Mouse (Mus musculus) fat pad, adult 2 months (tissue): ENCODE measurements around the gene Bcl2l11.

Source experiments
- DNase-seq: peaks from one replicate; pipeline ENCODE4 v3.0.0-alpha.2; 2011; ENCODE audit warnings: low read depth, low spot score; ENCODE audit errors: extremely low read depth

The Bcl2l11 gene

DNA sequence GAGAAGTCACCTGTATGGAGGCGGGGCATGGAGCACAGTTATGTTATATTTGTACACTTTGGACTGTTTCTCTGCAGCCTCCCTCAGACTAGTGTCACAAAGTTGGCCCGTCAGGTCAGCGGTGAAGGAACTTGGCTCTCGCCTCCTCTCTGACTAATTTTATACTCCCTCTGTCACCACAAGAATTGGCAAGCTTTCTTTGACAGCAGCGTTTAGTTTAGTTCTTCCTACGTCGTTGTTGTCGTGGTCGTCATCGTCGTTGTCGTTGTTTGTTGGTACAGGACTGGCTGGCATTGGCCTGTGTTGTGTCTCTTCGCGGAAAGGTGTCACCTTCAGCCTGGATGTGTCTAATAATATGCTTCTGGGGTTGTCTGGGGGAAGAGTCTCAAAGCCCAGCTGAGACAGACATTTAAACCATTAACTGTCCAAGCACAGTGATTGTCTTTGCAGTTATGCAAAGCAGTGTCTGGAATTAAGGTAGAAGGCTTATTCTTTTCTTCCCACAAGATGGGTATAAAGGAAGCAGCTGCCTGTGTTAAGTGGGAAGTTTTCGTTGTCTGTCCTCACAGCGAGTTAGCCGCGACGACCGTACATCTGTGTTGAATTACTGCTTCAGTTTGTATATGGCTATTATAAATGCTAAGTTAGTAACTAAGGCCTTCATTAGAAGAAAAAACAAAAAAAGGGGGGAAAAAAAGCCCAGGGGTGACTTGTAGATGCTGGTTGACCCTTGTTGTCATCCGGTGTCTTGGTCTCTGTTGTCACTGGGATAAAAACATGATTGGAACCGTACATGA, 11.8 kb downstream of the Bcl2l11 start:
- DNase-seq = no peak

DNA sequence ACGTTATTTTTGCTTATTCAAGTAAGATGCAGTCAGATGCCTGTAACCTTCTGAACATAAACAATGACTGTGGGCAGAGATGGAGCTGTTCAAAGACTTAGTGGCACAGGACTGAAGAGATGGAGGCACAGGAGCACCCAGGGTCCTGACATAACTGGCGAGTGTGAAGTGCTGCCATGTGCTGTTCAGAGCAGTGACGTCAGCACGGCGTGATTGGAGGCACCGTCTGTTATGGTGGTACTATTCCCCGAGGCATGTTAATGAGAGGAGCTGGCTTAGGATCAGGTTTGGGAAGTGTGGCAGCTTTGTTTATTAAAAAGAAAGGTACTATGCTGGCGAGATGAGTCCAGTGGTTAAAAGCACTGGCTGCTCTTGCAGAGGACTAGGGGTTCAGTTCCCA, 13.1 kb downstream of the Bcl2l11 start:
- DNase-seq = no peak

DNA sequence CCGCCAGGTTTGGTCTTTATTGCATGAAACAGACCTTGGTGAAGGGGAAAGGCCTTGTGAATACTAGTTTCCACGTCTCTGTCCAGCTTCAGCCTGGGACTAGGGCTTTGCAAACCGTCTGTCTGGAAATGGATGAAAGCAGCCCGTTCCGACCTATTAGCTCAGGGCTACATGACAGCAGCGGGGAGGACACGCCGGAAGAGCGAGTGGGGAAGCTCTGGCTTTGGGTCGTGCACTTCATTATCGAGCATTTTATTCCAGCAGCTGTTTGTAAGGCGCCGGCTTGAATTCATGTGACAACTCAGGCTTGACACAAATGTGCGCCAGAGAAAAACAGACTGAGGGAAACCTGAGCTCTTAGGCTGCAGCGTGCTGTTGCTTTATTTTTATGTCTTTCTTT, 13.9 kb downstream of the Bcl2l11 start:
- DNase-seq = no peak

DNA sequence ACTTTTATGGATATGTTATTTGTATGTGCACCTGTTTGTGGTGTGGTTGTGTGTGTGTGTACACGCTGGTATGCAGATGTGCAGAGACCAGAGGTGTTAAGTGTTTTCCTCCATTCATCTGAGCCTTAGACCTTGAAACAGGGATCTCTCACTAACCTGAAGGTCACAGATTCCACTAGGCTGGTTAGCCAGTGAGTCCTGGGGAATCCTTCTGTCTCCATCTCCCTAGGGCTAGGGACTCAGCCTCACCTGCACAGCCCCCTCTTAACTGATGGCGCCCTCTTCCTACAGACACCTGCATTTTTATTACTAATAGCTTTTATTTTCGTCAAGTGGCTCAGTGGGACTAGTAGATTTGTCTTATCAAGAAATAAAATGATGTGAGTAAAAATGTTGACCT, 14.3 kb downstream of the Bcl2l11 start:
- DNase-seq = no peak

DNA sequence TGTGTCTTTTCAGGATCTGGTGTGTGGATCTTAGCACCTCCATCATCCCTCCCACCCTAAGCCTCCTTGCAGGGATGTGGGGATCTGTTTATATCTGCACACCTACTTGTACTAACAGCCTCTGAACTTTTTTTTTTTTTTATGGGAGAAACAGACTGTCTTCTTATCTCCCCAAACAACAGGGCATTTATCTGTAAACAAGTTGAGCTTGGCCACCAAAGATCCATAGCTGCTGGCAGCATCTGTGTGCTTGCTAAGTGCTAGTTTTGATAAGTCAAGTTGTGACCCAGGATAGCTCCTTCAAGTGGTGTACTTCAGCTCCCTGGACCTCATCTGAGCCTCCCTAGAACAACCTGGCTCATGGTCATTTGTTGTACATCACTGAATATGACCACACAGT, 18.2 kb downstream of the Bcl2l11 start:
- DNase-seq = no peak

DNA sequence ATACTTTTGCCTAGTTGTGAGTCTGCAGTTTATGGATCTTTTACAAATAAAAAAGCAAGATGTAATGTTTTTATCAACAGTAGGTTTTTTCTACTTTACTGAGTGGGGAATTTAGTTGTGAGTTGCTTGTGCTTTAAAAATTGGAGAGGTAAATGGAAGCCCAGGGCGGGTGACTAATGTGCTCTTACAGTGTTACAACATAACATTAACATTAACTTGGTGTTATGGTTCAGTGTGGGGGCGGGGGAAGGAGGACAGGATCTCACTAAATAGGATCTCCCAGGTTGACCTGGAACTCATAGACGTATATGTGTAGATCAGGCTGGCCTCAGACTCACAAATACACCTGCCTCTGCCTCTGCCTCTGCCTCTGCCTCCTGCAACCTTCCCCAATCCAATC, 19.6 kb downstream of the Bcl2l11 start:
- DNase-seq = no peak

DNA sequence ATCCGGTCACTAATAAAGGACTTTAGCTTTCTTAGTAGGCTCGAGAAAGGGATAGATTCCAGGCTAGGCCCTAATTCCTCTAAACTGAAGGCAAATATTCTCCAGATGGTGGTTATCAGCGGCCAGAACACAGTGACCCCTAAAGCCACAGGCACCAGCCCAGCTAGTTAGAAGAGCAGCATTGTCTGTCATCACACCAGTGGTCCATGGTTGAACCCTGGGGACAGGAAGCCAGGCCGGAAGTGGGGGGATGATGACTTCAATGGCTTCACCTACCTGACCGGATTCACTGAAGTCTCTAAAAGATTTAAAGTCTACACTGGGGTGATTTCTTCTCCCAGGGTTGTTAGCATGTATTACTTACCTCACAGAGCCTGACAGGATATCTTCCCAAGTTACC, 23.8 kb downstream of the Bcl2l11 start:
- DNase-seq = no peak

DNA sequence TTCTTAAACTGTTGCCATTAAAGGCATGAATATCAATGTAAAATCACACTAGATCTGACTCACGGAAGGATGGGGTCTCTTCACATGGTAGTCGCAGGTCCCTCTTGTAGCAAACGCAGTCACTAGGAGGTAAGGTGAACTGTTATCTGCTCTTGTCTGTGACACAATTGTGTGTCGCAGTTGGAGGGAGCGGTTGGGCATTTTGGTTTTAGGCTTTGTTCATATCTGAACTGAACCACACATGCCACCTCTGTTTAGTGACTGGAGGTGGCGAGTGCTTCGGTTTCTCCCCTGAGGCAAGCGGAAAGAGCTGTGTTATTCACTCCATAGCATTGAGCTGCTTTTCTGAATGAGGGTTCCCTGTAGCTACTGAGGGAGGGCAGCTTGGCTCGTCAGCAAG, 26.4 kb downstream of the Bcl2l11 start:
- no peak for DNase-seq

DNA sequence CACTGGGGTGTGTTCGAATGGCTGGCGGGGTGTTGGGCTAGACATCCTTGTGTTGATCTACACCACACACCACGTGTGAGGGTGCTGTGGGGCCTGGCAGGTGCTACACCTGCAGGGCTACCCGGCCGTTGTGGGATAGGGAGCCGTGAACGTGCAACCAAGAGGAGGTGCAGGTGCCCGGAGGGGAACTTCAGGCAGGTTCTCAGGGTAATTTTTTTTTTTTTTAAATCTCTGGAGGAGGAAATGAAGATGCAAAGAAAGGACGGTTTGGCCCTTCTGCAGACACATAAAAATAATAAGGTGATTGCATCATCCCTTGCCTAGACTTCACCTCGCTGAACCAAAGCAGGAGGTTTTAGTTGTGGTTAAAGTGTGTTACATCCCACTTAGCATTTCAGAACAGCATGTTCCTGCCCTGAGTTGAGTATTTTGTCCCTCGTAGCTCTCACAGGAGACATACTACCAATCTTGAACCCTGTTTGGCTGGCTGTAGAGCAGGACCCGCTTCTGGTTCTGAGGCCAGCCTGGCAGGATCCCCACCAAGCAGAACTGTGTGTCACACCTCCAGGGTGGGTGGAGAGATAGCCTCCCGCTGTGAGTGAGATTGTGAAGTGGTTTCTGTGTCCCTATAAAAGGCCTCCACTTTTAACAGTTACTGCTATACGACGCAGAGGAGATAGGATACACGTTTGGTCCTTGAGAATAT, 27.2 kb downstream of the Bcl2l11 start:
- no peak for DNase-seq

DNA sequence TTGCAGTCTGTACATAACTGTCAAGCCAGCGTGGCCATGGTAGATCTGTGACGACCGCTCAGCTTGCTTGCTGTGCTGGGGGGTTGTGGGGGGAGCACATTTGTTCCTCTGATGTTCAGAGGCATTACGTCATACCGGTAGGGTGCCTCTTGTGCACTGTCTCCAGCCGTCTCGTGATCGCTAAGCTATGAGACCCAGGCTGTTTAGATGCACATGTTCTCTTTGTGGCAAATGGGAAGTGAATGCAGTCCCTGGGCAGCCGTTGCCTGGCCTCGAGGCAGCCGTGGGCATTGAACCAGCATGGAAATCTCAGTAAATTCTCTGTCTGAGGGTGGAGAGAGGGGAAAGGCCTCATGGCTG, 27.7 kb downstream of the Bcl2l11 start:
- DNase-seq = no peak

DNA sequence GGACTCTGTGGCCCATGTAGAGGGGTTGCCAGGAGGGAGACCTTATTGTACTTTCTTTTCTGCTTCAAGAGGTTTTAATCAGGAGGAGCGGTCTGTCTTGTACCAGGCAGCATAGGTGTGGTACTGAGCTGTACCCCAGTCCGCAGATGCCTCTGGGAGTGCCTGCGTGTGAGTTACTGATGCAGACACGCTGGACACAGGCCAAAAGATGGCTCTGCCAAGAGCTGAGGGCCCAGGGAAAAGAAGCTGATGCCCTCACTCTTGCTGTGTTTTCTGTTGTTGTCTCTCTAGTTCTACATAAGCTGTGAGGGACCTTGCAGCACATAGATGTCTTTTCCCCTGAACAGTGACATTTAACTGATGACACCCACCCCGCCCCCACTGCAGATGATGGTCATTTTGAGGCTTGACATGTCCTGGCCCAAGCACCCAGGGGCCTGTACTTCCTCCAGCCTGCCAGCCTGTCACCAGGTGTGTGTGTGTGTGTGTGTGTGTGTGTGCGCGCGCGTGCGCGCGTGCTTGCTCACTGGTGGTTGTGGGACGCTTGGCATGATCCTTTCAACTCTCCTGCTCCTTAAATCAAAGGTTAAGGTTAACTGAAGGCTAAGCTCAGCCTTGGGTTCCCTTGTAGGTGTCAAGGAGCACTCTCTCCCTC, 29.7 kb downstream of the Bcl2l11 start:
- no peak for DNase-seq

DNA sequence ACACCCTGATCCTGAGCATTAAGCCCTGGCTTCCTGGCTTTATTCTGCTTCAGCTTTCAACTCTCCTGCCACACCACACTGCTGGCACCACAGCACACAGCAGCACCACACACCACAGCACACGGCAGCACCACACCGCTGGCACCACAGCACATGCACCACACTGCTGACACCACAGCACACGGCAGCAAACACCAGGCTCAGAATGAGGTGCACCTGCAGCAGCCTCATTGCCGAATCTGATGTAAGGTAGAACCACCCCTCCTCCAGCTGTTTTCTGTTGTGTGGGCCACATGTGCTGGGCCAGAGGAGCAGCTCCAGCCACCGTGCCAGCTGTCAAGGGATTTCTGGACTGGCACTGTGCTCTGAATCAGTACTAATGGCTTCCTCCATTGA, 30.2 kb downstream of the Bcl2l11 start:
- no peak for DNase-seq

DNA sequence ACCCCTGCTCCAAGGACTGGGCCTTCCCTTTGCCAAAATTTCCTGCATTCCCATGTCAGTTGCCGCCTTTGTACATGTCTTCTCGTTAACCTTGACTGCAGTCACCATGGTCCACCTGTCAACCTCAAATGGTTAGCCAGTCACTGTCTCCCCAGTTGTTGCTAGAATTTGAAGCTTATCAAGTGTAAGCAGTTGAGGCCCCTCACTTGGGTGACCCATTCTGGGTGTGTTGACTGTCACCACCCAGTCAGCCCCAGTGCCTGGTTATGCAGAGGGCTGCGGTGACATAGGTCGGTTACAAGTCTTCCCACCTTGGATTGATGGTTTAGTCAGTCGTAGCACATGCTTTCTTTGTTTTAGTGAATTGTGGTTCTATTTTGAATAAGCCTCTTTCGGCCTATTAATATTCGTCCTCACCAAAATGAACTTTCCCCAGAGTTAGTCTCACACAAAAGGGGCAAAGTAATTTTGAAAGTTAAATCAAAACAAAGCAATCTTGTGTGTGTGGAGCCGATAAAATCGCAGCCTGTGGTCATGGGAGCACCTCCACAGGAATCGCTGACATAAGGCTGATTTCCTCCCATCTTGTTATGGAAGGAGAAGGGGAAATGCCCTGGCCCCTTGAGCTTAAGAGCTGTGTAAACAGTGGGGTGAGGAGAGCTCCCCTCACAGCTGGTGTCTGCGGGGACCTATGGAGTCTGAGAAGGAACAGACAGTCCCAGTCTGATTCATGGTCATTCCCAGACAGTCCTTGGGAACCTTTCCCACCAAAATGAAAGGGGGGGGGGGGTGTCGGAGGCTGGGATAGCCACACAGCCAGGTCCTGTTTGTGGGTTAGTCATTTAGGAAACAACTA, 30.9 kb downstream of the Bcl2l11 start:
- DNase-seq = no peak

DNA sequence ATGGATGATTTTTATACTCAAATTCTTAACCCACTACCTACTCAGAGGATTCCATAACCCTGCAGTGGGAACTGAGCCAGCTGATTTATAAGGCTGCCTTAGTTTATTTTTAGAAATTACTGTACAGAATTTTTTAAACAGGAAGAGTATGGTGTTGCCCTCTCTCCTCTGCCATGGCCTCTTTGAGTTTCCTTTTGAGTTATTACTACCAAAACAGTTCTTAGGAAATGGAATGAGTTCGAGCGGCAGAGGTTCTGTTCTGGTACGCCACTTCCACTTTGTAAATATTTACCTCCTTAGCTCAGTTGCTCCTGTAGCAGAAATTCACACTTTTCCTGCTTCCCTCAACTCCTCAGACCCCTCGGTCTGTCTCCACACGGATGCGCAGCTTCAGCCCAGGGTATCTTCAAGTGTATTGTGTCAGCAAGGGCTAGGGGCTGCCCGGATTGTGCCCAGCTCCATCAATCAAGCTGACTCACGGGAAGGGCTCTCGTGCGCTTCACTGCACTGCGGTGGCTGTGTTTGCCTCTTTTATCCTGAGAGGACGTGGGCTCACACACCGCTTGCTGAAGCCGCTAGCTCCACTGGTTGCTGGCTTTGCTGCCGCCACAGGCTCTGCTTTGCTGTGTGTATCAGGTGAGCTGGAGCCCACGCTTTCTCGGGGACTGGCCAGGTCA, 33.0 kb downstream of the Bcl2l11 start:
- DNase-seq = no peak

DNA sequence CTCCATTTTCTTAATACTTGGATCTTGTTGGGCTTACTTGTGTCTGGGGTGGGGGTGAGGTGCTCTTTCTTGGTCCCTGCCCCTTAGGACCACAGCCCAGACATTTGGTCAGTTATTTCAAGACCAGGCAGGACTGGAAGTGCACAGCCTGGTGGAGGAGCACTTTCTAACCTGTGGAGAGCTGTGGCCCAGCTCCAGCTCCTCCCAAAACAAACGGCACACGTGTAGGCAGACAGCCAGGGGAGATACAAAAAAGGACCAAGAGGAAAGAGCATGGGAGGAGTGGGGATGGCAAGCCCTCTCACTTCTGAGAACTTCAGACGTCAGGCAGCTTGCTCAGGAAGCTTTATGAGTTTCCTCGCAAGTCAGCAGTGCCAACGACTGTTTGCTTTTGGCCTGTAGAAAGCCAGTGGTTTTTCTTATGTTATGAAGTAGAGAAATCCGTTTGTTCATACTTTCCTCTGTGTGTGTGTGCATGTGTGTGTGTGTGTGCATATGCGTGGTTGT, 33.8 kb downstream of the Bcl2l11 start:
- no peak for DNase-seq

DNA sequence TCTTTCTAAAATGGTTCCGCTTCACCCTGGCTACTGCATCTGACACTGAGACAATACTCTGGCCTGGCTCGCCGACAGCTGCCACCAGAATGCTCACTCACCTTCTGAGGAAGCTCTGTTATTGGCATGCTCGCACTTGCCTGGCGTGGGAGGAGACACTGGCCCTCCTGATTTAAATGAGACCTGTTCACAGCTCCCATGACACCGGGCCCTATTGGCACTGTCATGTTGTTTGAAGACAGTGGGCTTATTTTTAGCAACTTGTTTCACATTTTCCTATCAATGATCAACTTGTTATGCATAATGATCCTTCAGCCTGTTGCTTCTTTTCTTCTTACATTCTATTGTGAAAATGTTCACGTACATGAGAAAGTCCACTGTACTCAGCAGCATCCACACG, 37.3 kb downstream of the Bcl2l11 start:
- DNase-seq = no peak

DNA sequence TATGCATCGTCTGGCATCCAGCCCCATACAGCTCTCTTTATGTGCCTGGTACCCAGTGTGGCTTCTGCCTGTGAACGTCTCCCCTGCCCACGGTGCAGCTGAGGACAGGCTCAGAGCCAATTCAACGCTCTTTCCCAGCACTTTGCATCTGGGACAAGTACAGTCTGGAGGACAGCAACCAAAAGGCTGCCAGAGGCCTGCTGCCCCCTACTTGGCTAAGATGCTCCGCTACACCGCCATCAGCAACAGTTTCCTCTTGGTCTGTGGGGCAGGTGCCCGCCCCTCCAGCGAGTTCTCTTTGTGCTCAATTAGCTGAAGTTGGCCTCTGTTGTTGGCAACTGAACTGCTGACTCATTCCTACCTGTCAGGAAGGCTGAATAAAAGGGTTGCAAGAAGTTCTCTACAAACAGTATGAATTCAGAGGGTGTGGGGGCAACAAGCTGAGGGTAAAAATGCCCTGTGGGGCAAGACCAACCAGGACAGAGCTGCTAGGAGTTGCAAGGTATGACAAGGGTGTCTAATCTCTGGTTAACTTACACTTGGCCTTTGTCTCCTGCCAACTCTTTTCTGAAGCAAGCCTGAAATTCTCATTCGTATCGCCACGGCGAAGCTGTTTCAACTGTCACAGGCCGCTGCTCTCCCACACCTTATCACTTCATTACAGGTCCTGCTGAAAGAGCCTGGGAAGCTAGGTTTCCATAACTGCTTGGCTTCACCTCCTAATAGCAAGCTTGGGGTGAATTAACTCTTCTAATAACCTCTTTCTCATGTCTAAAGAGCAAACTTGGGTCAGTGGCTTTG, 41.0 kb downstream of the Bcl2l11 start:
- peak; percentile 74 for DNase-seq

DNA sequence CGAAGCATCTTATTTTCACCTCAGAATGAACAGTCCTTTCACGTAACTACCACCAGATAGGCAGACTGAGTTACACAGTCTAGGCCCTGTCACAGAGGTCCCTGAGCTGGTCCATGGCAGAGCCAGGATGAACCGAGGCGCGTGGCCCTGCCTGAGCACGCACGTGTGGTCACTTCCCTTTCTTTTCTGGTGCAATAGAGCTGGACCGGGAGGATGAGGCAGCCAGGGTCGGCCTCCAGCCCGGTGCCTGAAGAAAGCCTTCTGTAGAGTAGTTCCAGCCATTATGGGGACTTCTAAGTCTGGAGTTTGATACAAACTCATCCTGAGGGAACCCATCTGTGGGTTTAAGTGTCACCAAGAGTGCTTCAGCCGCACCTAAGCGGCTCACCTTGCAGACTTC, 42.1 kb downstream of the Bcl2l11 start:
- DNase-seq = no peak

DNA sequence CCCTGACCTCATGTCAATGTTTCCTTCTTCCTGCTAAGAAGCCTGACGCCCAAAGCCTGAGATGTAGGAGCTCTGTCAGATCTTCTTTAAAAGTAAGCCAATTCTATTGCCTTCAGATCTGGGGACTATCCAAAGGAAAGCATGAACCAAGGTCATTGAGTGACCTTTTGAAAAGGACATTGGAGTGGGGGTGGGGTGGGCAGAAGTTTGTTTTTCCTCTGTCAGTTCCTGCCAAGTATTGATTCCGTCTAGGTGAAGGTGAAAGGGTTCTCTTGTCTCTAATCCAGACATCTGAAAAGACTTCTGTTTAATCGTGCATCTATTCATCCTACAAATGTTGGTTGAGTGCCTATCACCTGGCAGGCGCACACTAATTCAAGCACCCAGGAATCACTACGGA, 43.6 kb downstream of the Bcl2l11 start:
- DNase-seq = no peak

DNA sequence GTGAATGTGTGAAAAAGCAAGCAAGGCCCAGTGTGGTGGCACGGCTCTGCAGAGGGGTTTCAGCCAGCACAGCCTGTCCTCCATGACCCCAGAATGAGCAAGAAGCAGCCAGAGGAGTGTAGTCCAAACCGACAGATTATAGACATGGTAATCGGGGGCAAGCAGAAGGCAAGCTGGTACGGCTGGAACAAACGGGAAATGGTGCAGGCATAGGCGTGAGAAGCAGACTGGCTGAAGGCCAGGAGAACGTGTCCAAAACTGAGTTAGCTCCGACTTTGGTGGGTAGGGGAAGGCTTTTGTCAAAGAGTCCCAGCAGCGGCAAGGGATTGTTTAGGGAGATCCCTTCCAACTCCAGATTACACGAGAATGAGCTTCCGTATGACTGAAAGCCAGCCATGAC, 44.1 kb downstream of the Bcl2l11 start:
- DNase-seq = no peak
